Comparison of ENCODE assay signal across 21 mouse cellular contexts in genomic region chr1:154006055-154006454, GRCm38 (mm10).
A peak's percentile ranks its signal among the peaks of the same experiment; 100 is the strongest.
DNase-seq lines count a peak whose midpoint lies in the region; ATAC-seq and TF ChIP-seq lines count a peak whose summit lies in the region.
"Had no signal": no experiment of that assay in that cellular context is flagged by ENCODE, and none has a peak within 500 bp of the region (broad histone marks: within the 10 kb centered on the region; RNA-seq: fewer than 3 reads in every experiment).

No protein-coding gene starts in this region.

- no peak for ATAC-seq in heart, embryonic 11.5 days (replicated peaks; ENCODE audit: insufficient number of reproducible peaks, low FRiP score, low TSS enrichment)
- ATAC-seq in liver, postnatal 0 days, result no peak
- ATAC-seq: CD4-positive, CD25-positive, alpha-beta regulatory T cell, adult 4 months; forebrain, embryonic 15.5 days; lung, postnatal 0 days had no signal

- no peaks in the 10 kb centered on the region for H3K27me3 ChIP-seq in heart, embryonic 11.5 days (ENCODE audit: control insufficient read depth, insufficient read depth, low read length)
- H3K27me3 ChIP-seq in liver, postnatal 0 days (ENCODE audit: insufficient read depth, low read length), result no peaks in the 10 kb centered on the region
- no peaks in the 10 kb centered on the region for H3K27me3 ChIP-seq in hindbrain, embryonic 10.5 days (ENCODE audit: insufficient read depth, poor library complexity, severe bottlenecking)
- H3K27me3 ChIP-seq: embryonic facial prominence, embryonic 15.5 days; forebrain, embryonic 15.5 days; hindbrain, embryonic 12.5 days; limb, embryonic 12.5 days had no signal

- peaks cover 5% of the 10 kb centered on the region; the same call in 1 of the 2 replicates for H3K4me1 ChIP-seq in heart, embryonic 11.5 days (ENCODE audit: control insufficient read depth, insufficient read depth, low read length)
- peaks cover 4% of the 10 kb centered on the region for H3K4me1 ChIP-seq in liver, postnatal 0 days (ENCODE audit: insufficient read depth)
- no peaks in the 10 kb centered on the region for H3K4me1 ChIP-seq in hindbrain, embryonic 10.5 days (replicated peaks)
- H3K4me1 ChIP-seq: embryonic facial prominence, embryonic 15.5 days; forebrain, embryonic 15.5 days; hindbrain, embryonic 12.5 days had no signal

- no peak overlapping the region for H3K27ac ChIP-seq in heart, embryonic 11.5 days (ENCODE audit: low read depth, low read length)
- no peak overlapping the region for H3K27ac ChIP-seq in liver, postnatal 0 days (ENCODE audit: low read depth)
- H3K27ac ChIP-seq in hindbrain, embryonic 10.5 days, result no peak overlapping the region
- H3K27ac ChIP-seq: embryonic facial prominence, embryonic 15.5 days; forebrain, embryonic 15.5 days; hindbrain, embryonic 12.5 days; kidney, postnatal 0 days; limb, embryonic 12.5 days had no signal

- no peaks in the 10 kb centered on the region for H3K36me3 ChIP-seq in heart, embryonic 11.5 days (ENCODE audit: control insufficient read depth, insufficient read depth, low read length)
- no peaks in the 10 kb centered on the region for H3K36me3 ChIP-seq in liver, postnatal 0 days (replicated peaks; ENCODE audit: insufficient read depth, low read length)
- no peaks in the 10 kb centered on the region for H3K36me3 ChIP-seq in hindbrain, embryonic 10.5 days
- H3K36me3 ChIP-seq: embryonic facial prominence, embryonic 15.5 days; forebrain, embryonic 15.5 days; hindbrain, embryonic 12.5 days; limb, embryonic 12.5 days had no signal

- H3K9ac ChIP-seq in heart, embryonic 11.5 days (ENCODE audit: low read depth, low read length), result no peak overlapping the region
- no peak overlapping the region for H3K9ac ChIP-seq in liver, postnatal 0 days (replicated peaks)
- H3K9ac ChIP-seq: embryonic facial prominence, embryonic 15.5 days; forebrain, embryonic 15.5 days; hindbrain, embryonic 12.5 days; limb, embryonic 12.5 days had no signal

- WGBS in heart, embryonic 11.5 days (ENCODE audit: insufficient replicate concordance), result 85% methylated on average over 13 of the region's 13 CpGs
- 34% methylated on average over 13 of the region's 13 CpGs for WGBS in liver, postnatal 0 days (ENCODE audit: insufficient replicate concordance)
- WGBS in hindbrain, embryonic 10.5 days, result 90% methylated on average over 13 of the region's 13 CpGs

- no peak overlapping the region for H3K4me3 ChIP-seq in heart, embryonic 11.5 days (ENCODE audit: low read depth, low read length)
- no peak overlapping the region for H3K4me3 ChIP-seq in liver, postnatal 0 days (ENCODE audit: low read depth, low read length)
- H3K4me3 ChIP-seq in hindbrain, embryonic 10.5 days, result no peak overlapping the region
- H3K4me3 ChIP-seq: embryonic facial prominence, embryonic 15.5 days; forebrain, embryonic 15.5 days; hindbrain, embryonic 12.5 days; limb, embryonic 12.5 days had no signal

- no peaks in the 10 kb centered on the region for H3K9me3 ChIP-seq in heart, embryonic 11.5 days (replicated peaks; ENCODE audit: control insufficient read depth, low read length)
- no peaks in the 10 kb centered on the region for H3K9me3 ChIP-seq in liver, postnatal 0 days (ENCODE audit: low read length)
- H3K9me3 ChIP-seq in hindbrain, embryonic 10.5 days, result no peaks in the 10 kb centered on the region
- H3K9me3 ChIP-seq: embryonic facial prominence, embryonic 15.5 days; forebrain, embryonic 15.5 days; hindbrain, embryonic 12.5 days; limb, embryonic 12.5 days had no signal

- no peak overlapping the region for H3K4me2 ChIP-seq in heart, embryonic 11.5 days
- peak overlapping the region; percentile 34; the same call in 1 of the 2 replicates for H3K4me2 ChIP-seq in liver, postnatal 0 days (ENCODE audit: low read depth, low read length)
- H3K4me2 ChIP-seq: embryonic facial prominence, embryonic 15.5 days; forebrain, embryonic 15.5 days; hindbrain, embryonic 12.5 days; limb, embryonic 12.5 days had no signal

- no peak for TF ChIP-seq EP300 in liver, postnatal 0 days (IDR thresholded peaks at IDR 0.05; ENCODE audit: low read depth)

- no peak for TF ChIP-seq CTCF in liver, postnatal 0 days (IDR thresholded peaks at IDR 0.05; ENCODE audit: low read depth)

- DNase-seq in heart, adult 18-20 months, result peak; percentile 17 to 45
- DNase-seq in spleen, postnatal 36 days (ENCODE audit: low spot score in 2 of 2), result peak; percentile 4 to 8
- DNase-seq in spleen, postnatal 4 days (ENCODE audit: low spot score in 2 of 2), result no peak
- DNase-seq in liver, postnatal 0 days, result no peak
- no peak for DNase-seq in left cerebral cortex, adult 11 months (ENCODE audit: low spot score)
- no peak for DNase-seq in hindbrain, embryonic 10.5 days (ENCODE audit: low spot score)
- DNase-seq: cerebellum, adult 8-10 months; gastrocnemius, postnatal 14 days; kidney, adult 2 months; layer of hippocampus, postnatal 36 days; midbrain, embryonic 14.5 days; right cerebral cortex, postnatal 14 days; thymus, postnatal 14 days had no signal

Comparison
In these comparisons a context has a peak if more than half of its experiments do, and no peak if none do; other contexts are left out.
1. DNase-seq: peak in heart, adult 18-20 months (2 of 2) and spleen, postnatal 36 days (2 of 2); none in spleen, postnatal 4 days (0 of 2), liver, postnatal 0 days (single experiment), left cerebral cortex, adult 11 months (single experiment) and hindbrain, embryonic 10.5 days (single experiment).